Mouse (Mus musculus) urinary bladder, postnatal 36 days (tissue): Measurements from ENCODE around the gene Arhgap17.

Source experiments
- DNase-seq, 2 experiments: peaks; one replicate each; pipeline ENCODE4 v3.0.0; 2022; ENCODE audit warnings: low spot score in 2 of 2, mixed read lengths in 1 of 2

The Arhgap17 gene

DNA sequence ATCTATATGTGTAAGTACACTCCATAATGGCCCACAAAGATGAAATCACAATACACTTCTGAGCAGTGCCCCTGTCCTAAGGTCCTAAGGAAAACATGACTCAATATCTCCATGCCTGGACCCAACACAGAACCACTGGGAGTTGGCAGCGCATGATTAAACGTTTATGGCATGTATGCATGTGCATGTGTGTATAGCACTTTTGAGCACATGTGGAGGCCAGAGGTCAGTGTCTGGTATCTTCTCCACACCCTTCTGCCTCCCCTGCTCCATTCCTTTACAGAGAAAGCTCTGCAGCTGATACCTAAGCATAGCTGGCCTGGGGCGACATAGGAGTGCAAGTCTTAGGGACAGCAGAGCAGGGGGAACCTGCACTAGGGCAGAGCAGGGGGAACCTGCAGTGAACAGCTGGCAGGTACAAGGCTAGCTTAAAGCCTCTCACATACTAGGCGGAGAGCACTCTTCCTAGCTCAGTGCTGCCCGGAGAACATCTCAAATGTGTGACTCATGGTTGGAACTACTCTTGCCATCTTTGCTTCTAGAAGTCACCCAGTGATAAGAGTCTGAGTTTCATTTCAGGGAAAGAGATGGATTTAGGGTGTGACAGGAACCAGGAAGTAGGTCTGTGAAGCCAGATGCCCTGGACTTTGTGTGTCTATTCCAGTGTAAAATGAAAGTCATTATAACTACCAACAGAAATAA lies 25.5 kb downstream of the Arhgap17 start:
- DNase-seq = no peak

DNA sequence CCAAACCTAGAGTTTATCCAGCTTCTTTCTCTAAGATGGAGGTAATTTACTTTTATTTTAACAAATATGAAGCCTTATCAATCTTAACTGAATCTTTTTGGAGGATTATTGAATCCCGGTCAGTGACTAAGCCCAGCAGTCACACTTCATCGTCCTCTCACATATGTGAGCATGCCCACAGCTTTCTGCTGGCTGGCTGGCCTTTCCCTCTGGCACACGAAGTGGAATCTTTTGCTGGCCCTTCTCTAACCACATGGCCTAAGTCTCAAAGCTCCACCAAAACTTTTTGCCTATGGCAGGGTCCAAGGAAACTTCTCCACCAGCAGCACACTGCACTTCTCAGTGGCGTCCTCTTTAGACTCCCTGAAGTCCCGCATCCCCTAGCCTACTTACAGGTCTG lies 27.8 kb downstream of the Arhgap17 start:
- DNase-seq = no peak

- DNase-seq = no peak
These were observed 31.4 kb downstream of the Arhgap17 start for GRCm38 (mm10) chr7:123338351-123338750.

GRCm38 (mm10) chr7:123336322-123336721 lies 33.4 kb downstream of the Arhgap17 start:
- DNase-seq = no peak

- no peak for DNase-seq
These were observed 39.2 kb downstream of the Arhgap17 start for GRCm38 (mm10) chr7:123330506-123330905.

DNA sequence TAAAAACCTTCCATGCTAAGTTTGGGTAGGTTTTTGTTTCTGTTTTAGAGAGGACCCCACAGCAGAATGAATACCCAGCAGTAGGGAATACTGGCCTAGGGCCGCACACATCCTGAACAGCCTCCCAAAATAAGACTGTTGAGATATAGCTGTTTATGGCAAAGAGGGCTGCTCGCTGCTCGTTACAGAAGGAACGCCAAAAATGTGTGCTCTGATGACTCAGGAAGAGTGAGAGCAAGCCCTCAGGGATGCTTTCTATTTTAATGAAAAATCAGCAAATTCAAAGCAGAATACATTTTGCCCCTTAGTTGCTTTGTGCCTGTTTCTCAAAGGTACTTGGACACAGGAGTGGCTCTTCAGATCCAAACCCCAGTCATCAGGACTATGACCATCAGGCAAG lies 41.8 kb downstream of the Arhgap17 start:
- no peak for DNase-seq

GRCm38 (mm10) chr7:123326901-123327300 lies 42.8 kb downstream of the Arhgap17 start:
- no peak for DNase-seq

DNA sequence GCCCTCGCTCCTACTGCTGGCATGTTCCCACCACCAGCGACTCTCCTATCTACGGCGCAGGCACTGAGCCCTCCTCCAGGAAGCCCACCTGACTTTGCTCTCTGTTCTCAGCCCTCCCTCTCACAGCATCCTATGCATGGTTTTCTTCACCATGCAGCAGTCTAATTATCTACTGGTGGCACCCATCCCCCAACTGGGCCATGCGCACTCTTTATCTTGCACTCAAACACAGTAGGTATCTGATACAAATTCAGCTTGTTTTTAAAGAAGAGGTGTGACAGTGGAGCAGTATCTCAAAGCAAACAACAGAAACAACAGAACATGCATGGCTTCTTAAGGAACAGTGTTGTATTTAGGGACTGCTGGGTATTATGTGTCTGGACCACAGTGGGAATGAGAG lies 43.7 kb downstream of the Arhgap17 start:
- no peak for DNase-seq

DNA sequence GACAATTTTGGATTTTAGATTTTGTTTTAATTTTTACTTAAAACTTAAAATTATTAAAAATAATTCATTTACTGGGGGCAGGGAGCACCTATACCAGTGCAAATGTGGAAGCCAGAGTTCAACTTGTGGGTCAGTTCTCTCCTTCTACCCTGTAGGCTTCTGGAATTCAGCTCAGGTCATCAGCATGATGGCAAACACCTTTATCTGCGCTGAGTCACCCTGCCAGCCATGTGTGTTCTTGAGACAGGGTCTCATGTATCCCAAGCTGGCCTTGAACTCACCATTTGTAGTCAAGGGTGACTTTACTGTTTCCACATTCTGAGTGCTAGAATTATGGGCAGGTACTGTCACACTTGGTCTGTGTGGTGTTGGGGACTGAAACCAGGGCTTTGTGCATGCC lies 45.6 kb downstream of the Arhgap17 start:
- no peak for DNase-seq

DNA sequence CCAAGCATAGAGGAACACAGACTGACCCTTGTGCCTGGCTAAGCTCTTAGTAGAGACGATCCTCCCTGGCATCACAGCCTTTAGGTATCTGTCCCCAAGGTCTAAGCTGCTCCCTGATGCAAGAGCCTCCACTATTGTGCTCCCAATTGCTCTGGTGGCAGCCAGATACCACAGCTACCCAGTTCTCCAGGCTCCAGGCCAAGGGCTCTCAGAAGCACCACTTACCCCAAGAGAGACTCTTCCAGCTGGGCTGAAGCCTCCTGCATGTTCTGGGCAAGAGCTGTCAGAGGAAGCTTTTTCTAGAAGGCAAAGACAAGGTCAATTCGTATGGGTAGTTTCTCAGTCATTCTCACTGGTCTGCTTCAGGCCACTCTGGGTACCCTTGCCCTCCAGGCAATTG lies 46.3 kb downstream of the Arhgap17 start:
- DNase-seq = no peak

GRCm38 (mm10) chr7:123322452-123323121 lies 47.1 kb downstream of the Arhgap17 start:
- no peak for DNase-seq

GRCm38 (mm10) chr7:123312738-123313137 lies 57.0 kb downstream of the Arhgap17 start:
- no peak for DNase-seq

GRCm38 (mm10) chr7:123311836-123312235 lies 57.9 kb downstream of the Arhgap17 start:
- no peak for DNase-seq

GRCm38 (mm10) chr7:123307887-123308558 lies 61.7 kb downstream of the Arhgap17 start:
- DNase-seq = no peak

DNA sequence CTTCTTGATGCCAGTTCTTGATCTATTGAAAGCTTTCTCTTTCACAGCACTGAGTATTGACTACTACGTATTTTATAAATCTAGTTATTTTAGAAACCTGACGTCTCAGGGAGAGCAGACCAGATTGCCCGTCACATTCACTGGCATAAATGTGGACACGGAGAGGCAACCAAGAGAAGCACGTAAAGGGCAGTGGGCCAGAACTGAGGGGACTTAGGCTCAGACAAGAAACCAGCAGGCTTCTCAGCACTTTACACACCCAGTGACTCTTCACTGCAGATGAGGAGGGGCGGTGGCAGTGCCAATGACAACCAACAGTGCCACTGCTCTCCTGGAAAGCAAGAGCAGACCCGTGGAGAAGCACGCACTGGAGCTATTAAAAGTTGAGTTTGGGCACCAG lies 62.5 kb downstream of the Arhgap17 start:
- DNase-seq = no peak

- no peak for DNase-seq
These were observed 64.3 kb downstream of the Arhgap17 start for GRCm38 (mm10) chr7:123305397-123305796.

GRCm38 (mm10) chr7:123300258-123300657 lies 69.5 kb downstream of the Arhgap17 start:
- DNase-seq = no peak

GRCm38 (mm10) chr7:123298225-123298624 lies 71.5 kb downstream of the Arhgap17 start:
- DNase-seq = no peak

- no peak for DNase-seq
These were observed 73.6 kb downstream of the Arhgap17 start for GRCm38 (mm10) chr7:123296097-123296496.

- DNase-seq = no peak
These were observed 74.3 kb downstream of the Arhgap17 start for GRCm38 (mm10) chr7:123295423-123295822.

DNA sequence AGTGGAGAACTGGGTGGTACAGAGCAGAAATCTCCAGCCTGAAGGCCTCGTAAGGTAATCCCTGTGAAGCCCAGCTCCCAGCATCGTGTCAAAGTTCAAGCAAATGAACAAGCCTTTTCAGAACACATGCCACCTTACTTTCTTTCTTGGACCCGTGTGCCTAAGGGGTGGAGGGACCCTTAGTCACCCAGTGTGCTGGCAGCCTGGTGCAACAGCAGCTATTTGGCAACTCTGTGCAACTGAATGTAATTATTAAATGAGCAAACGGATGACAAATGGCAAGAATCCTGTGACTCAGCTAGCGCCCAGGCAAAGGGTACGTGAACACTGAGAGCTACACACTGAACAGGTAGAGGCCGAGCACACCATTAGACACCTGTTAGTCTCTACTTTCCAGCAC lies 75.8 kb downstream of the Arhgap17 start:
- DNase-seq = no peak

DNA sequence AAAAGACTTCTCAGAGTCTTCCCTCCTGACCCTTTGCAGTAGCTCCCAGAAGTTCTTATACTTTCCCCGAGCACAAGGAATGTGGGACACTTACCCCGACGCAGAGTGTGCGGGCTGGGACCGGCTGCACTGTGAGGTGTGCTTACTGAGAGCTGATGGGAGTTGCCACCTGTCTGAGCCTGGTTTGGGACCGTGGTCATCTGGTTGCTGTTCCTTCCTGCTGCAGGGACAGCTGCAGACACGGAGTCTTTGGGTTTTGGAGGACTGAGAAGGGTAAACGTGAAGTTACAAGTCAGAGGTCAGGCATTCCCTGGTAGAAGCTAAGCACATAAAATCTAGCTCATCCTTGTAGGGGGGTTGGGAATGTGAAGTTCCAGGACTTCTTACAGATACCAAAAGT lies 77.8 kb downstream of the Arhgap17 start:
- no peak for DNase-seq

GRCm38 (mm10) chr7:123289176-123289575 lies 80.5 kb downstream of the Arhgap17 start:
- DNase-seq = no peak
